Mouse (Mus musculus) G1E-ER4 (cell line): Measurements from ENCODE around the gene Shisa5. TPM values are rescaled to one million over a fixed set of nuclear protein-coding genes. Genes with fewer than 3 reads are reported as not detected.

ENCODE experiments used
- GATA1 ChIP-seq: IDR thresholded peaks from one replicate; pipeline ENCODE4 v1.8.0; 2012; ENCODE audit warnings: low read length, inconsistent platforms
- polyA plus RNA-seq: library from polyadenylated mRNA; stranded (reverse); fragments of >175 nt; gene quantifications from 2 replicates; pipeline ENCODE4 v1.2.3, GENCODE M21; 2012

Gene Shisa5
- polyA plus RNA-seq, 1 experiment = 305 TPM

DNA sequence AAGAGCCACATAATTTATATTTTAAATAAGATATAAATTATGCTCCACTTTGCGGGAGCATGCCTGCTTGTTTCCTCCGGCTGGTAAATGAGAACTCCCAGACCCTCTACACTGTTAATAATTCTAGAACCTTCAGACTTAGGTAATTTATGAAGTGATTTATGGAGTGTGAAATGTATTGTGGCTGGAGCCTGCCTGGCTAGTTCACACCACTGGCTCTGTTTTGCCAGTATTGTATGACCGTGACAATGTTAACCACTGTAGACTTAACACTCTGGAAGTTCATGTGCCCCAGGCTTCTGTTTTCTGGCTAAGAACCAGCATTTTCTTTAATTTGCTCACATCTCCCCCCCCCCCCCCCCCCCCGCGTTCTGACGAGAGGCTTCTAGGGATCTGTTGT lies 69.0 kb downstream of the Shisa5 start:
- TF ChIP-seq GATA1 = no peak

Other genes with a start within 250 kb of the Shisa5 start
- gene Nckipsd, start 230.2 kb upstream of the Shisa5 start, polyA plus RNA-seq = 9.7 and 11.5 TPM in 2 replicates
- gene Celsr3, start 212.2 kb upstream of the Shisa5 start, polyA plus RNA-seq = 0.05 TPM in 1 of 2 replicates, not detected in the other
- 2.7 and 3.6 TPM in 2 replicates for gene Slc26a6, start 185.3 kb upstream of the Shisa5 start, polyA plus RNA-seq
- not detected in 2 replicates for gene Tmem89, start 123.9 kb upstream of the Shisa5 start, polyA plus RNA-seq
- gene Uqcrc1, start 101.9 kb upstream of the Shisa5 start, polyA plus RNA-seq = 556 and 620 TPM in 2 replicates
- gene Col7a1, start 85.0 kb upstream of the Shisa5 start, polyA plus RNA-seq = 0.09 and 0.15 TPM in 2 replicates
- gene Ucn2, start 52.6 kb upstream of the Shisa5 start, polyA plus RNA-seq = 0.05 TPM in 1 of 2 replicates, not detected in the other
- 2.0 and 2.5 TPM in 2 replicates for gene Pfkfb4, start 46.8 kb upstream of the Shisa5 start, polyA plus RNA-seq
- 15.1 and 36.8 TPM in 2 replicates for gene Trex1, start 21.2 kb downstream of the Shisa5 start, polyA plus RNA-seq
- gene Atrip, start 35.6 kb downstream of the Shisa5 start, polyA plus RNA-seq = 10.4 and 11.2 TPM in 2 replicates
- 8.7 and 9.8 TPM in 2 replicates for gene Ccdc51, start 43.9 kb downstream of the Shisa5 start, polyA plus RNA-seq
- 418 and 445 TPM in 2 replicates for gene Tma7, start 44.0 kb downstream of the Shisa5 start, polyA plus RNA-seq
- gene Plxnb1, start 56.8 kb downstream of the Shisa5 start, polyA plus RNA-seq = not detected in 2 replicates
- not detected in 2 replicates for gene Fbxw21, start 123.5 kb downstream of the Shisa5 start, polyA plus RNA-seq
- gene Fbxw13, start 157.4 kb downstream of the Shisa5 start, polyA plus RNA-seq = not detected in 2 replicates
- gene Fbxw20, start 196.2 kb downstream of the Shisa5 start, polyA plus RNA-seq = not detected in 2 replicates
- not detected in 2 replicates for gene Fbxw14, start 249.1 kb downstream of the Shisa5 start, polyA plus RNA-seq